Mouse (Mus musculus) induced T-regulatory cell, adult 2 months (primary cell): ENCODE measurements at regions not wholly inside any gene's neighbourhood (a gene's known extent, or its start where the extent isn't known, plus 50 kb on each side); places are given as distances from the start of the nearest gene placed in this dataset.

ENCODE experiments used
- DNase-seq: peaks from one replicate; pipeline ENCODE4 v3.0.0-alpha.2; 2012; ENCODE audit warnings: low read depth

GRCm38 (mm10) chr10:92077291-92077690 is 644.9 kb downstream of the Nedd1 start:
- DNase-seq: no peak

- DNase-seq: no peak
Measured at GRCm38 (mm10) chr10:92076754-92077153, 645.5 kb downstream of the Nedd1 start.

DNA sequence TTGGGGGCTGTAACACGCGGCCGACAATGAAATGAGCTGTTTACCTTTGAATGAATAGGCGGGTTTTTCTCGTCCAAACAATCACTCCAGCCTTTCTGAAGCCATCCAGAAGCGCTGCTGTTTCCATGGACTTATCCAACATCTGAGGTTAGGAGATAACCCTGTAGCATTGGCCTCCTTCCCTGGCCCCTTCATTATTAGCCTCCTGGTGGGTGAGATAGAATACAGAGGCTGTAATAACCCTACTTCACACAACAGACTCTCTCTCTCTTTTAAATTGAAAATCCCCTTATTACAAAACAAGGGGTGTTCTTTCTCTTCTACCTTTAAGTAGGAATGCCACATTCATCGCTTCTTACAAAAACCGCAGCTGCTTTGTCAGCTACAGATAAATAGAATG is 646.8 kb downstream of the Nedd1 start:
- DNase-seq: no peak

DNA sequence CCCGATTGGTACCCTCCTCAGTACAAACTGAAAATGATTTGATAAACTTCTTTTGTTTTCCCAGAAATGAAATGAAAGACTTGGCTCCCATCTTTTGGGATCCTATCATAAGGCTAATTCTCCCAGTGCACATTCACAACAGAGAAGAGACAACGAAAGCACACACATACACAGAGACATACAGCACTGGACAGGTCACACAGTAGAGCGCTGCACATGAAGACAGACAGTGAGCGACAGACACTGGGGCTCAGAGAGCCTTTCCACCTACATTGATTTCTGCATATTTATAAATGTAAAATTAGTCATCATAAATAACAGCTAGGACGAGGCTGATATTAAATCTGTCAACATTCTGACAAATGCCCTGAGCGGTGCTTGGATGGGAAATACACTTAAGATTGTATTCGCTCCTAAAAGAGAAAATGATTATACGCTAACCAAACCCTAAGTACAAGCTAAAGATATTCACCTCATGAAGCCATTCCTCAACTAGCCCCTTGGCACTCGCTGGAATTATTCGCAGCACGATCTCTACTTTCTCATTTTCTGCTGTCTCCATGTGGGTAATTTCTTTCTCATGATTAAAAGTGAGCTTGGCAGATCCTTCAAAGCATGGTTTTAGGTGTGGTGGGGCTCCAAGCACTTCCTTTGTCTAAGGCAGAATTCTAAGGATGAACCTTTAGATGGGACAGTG is 647.4 kb downstream of the Nedd1 start:
- no peak for DNase-seq

DNA sequence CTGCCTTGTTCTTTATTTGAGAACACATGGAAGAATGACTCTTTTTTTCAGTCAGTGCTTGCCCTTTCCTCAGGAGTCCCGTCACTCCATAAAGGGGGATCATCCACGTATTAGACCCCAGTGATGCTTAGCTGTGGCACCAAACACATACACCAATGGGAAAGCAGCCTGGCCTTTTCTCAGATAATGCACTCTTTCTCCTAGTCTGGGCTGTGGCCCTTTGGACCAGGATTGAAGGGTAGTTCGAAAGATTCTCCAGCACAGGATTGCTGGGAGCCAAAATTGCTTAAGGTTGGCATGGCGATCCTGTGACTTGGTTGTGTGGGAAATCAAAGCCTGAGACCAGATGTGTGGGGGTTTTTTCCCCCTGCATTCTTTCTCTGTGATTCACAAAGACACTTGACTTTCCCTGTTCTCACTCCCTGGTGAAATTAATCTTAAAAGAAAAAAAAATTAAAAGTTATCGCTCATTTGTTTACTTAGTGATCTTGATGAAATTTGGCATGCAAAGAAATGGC is 648.3 kb downstream of the Nedd1 start:
- DNase-seq: no peak

GRCm38 (mm10) chr10:92044783-92045182 is 677.4 kb downstream of the Nedd1 start:
- DNase-seq: no peak

DNA sequence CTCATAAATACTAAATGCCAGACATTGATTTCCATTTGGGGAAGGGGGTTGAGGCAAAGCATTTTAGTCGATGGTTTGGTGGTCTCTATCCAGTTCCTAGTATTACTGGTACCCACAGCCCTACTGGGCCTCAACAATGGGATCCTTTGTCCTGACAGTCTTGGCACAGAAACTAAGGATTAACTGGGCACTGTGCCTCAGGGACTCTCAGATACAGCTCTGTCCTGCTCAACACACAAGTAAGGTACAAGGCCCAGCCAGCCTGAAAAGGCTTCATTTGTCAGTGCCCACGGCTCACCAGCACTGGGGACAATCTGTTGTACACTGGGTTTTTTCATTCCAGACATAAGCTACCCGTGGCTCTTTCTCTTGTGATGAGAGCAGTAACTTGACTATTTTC is 686.0 kb downstream of the Nedd1 start:
- no peak for DNase-seq

GRCm38 (mm10) chr10:92030221-92030620 is 692.0 kb downstream of the Nedd1 start:
- no peak for DNase-seq

GRCm38 (mm10) chr10:92024203-92024602 is 698.0 kb downstream of the Nedd1 start:
- DNase-seq: no peak

GRCm38 (mm10) chr10:92021036-92021435 is 701.2 kb downstream of the Nedd1 start:
- DNase-seq: no peak

DNA sequence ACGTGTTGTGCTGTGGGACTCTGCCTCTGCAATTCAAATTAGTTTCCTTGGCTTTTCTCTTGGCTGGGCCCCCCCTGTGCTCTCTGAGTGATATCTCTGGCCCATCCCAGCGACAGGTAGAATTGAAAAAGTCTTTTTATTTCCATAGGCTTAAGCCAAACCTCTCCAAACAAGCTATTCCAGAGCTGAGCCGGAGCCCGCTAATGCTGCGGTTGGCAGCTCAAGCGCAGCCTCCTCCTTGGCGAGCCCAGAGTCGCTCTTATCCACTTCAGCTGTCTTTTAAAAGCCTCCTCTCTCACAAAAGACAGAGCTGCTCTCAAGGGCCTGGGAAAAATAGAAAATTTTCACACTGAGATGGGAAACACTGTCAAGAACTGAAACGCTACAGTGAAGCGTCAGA is 712.7 kb downstream of the Nedd1 start:
- no peak for DNase-seq

- DNase-seq: no peak
Measured at GRCm38 (mm10) chr10:92007891-92008290, 714.3 kb downstream of the Nedd1 start.

DNA sequence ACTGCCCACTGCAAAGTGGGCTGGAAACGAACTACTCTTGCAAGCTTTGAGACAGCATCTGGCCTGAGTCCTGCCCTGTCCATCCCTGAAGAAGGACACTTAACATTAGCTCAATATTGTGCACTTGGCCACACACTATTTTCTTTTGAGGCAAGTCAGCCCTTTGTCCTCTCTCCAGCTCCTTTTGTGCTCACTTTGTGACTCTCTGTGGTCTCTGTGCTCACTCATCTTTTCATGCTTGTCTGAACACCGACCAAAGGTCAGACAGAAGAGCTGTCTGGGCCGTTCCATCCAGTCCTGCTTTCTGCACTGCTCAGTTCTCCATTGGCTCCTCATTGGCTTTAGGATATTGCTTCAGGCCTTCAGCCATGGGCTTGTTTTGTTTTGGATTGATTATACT is 715.8 kb downstream of the Nedd1 start:
- no peak for DNase-seq

- no peak for DNase-seq
Measured at GRCm38 (mm10) chr10:91991040-91991439, 731.2 kb downstream of the Nedd1 start.

DNA sequence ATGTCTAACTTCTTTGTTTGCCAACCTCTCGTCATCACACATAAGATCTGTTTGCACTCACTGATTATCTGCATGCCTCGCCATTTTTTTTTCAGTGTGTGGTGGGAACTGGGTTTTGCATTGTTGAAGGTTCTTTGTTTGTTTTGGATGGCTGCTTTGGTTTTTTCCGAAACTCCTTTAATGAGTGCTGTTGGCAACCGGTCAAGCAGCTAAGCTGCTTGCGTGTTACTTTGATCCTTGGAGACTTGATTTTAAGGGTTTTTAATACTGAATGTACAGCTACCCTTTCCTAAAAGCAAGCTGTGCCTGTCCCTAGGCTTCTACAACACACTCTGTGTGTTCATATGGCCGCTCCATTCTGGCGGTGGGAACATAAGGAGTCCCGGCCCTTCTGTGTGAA is 733.9 kb downstream of the Nedd1 start:
- DNase-seq: no peak

GRCm38 (mm10) chr10:91979841-91980240 is 742.4 kb downstream of the Nedd1 start:
- no peak for DNase-seq

GRCm38 (mm10) chr10:91971951-91972350 is 750.3 kb downstream of the Nedd1 start:
- no peak for DNase-seq

GRCm38 (mm10) chr10:91967570-91968310 is 754.5 kb downstream of the Nedd1 start:
- DNase-seq: no peak

- no peak for DNase-seq
Measured at GRCm38 (mm10) chr10:91959734-91960492, 762.3 kb downstream of the Nedd1 start.

DNA sequence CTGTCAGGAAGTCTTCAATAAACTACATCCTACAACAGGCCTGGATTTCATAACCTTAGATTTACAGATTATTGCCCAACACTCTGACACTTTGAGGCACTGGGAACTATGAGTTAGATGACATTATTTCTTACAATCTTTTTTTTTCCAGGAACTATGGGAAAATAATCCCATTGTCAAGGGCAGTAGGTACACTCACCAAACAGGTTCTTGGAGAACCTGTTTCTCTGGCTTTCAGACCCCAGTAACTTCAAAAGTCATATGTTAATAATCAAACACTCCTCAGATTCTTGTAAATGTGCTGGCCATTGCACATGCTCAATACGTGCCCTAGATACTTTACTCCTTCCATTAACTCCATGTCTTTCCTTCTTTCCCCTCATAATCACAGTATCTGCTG is 769.1 kb downstream of the Nedd1 start:
- DNase-seq: no peak

GRCm38 (mm10) chr10:91923626-91924025 is 742.5 kb upstream of the Tmpo start:
- no peak for DNase-seq

GRCm38 (mm10) chr10:91889864-91890263 is 708.7 kb upstream of the Tmpo start:
- DNase-seq: no peak

GRCm38 (mm10) chr10:91888537-91888936 is 707.4 kb upstream of the Tmpo start:
- DNase-seq: no peak
